Mouse (Mus musculus): ENCODE measurements around the gene Ugt1a6b.

The Ugt1a6b gene

DNA sequence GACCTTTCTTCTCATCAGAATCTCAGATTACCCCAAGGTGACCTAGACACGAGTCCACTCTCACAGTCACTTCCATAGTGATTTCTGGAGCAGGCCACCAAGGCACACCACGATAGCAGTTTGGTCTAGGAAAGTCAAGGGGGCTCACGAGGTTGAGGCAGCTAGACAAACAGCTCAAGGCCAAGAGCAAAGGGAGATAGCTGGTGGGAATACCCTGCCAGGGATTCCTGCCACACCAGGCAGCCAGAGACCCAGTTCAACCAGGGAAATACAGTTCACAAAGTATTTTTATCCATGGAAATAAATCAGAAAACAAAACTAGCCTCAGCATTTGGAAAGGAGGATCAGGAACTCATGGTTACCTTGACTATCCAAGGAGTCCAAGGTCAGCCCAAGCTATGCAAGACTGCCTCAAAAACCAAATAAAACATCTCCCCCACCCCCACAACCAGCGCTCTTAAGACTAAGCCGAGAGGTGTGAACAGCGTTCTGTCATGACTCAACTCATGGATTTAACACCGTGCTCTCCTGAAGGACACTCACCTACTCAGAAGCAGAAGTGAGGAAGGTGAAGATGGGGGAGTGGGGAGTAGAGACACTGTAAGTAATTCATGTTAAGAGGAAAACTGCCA is 161.3 kb downstream of the Ugt1a6b start:
- DNase-seq = no peak

DNA sequence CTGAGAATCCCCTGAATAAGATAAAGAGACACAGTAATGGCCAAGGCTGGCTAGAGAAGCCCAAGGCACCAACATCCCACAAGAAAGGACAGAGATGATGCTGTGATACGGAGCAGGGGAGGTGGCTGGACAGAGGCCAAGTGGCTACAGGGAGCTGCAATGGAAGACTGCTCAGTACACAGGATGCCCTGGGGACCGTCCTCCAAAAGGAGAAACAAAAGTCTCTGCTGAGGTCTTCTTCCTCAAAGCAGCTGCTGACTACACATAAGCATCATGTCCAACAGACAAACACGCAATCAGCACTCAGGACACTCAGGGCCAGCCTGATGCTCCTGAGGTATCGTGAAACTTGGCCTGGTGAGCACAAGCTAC is 161.8 kb downstream of the Ugt1a6b start:
- DNase-seq = no peak

DNA sequence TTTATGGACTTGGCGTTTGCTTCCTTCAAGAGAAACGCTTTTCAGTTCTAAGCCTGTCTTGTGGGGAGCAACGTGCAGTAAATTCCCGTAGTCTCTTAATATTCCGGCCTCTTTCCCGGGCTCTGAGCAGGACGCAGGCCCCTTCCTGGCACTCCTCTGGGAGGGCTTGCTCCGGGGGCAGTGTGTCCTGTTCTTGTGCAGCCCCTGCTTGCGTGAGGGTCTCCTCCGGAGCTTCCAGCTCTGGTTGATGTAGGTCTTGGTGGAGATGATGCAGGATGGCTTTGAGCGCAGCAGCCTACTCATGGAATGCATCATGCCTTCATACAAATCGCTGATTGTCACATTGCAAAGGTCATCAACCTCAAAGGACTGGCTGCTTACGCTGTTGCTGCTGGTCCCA is 163.1 kb downstream of the Ugt1a6b start:
- no peak for DNase-seq

DNA sequence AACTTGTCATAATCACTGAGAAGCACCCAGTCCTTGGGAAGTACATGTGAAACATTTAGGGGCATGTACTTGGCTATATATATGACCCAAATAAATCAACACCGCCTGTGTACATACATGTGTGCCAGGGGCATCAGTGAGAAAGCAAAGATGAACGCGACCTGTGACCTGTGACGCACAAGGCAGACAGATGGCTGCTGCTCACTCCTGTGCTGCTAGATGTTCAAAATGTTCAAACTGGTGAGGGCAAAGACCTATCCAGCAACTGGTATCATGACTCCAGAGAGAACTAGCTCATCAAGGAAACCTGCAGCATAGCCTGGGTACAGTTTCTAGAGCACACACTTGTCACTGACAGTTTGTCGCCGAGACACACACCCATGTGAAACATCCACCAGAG is 164.4 kb downstream of the Ugt1a6b start:
- DNase-seq = no peak

DNA sequence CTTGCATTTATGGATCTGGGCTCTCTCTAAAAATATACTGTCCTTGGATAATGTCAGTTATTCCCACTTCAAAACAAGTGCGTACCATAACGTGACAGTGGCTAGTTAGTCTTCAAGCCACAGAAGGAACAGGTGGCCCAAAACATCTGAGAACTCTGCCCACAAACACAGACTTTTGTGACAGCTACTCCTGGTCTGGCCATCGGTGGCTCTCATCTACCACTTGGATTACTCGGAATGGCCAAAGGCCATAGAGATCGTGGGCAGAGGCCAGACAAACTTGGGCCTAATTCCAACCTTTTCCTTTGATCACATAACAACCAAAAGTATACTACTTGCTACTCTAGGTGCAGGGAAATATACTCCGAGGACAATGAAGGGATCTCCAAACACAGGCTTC is 165.0 kb downstream of the Ugt1a6b start:
- no peak for DNase-seq
